Mouse (Mus musculus): ENCODE results near the gene Morn1. TPM values are rescaled to one million over a fixed set of nuclear protein-coding genes. Genes with fewer than 3 reads are reported as not detected.

Gene Morn1
- total RNA-seq, 2 experiments from 2014 or later: not detected

GRCm38 (mm10) chr4:155133658-155134417 lies 47.5 kb downstream of the Morn1 start:
- ATAC-seq (replicated peaks; ENCODE audit: low FRiP score, poor library complexity, severe bottlenecking): no peak

- no peak for ATAC-seq (replicated peaks; ENCODE audit: low FRiP score, poor library complexity, severe bottlenecking)
These were observed 48.4 kb downstream of the Morn1 start for GRCm38 (mm10) chr4:155134686-155135172.

- no peak for ATAC-seq (replicated peaks; ENCODE audit: low FRiP score, poor library complexity, severe bottlenecking)
These were observed 49.7 kb downstream of the Morn1 start for GRCm38 (mm10) chr4:155135909-155136585.

GRCm38 (mm10) chr4:155137891-155138290 lies 51.5 kb downstream of the Morn1 start:
- no peak for ATAC-seq (replicated peaks; ENCODE audit: low FRiP score, poor library complexity, severe bottlenecking)

GRCm38 (mm10) chr4:155138451-155138850 lies 52.1 kb downstream of the Morn1 start:
- ATAC-seq (replicated peaks; ENCODE audit: low FRiP score, poor library complexity, severe bottlenecking): no peak

GRCm38 (mm10) chr4:155139281-155140045 lies 53.1 kb downstream of the Morn1 start:
- ATAC-seq (replicated peaks; ENCODE audit: low FRiP score, poor library complexity, severe bottlenecking): no peak

- no peak for ATAC-seq (replicated peaks; ENCODE audit: low FRiP score, poor library complexity, severe bottlenecking)
These were observed 53.8 kb downstream of the Morn1 start for GRCm38 (mm10) chr4:155140150-155140549.

- ATAC-seq (replicated peaks; ENCODE audit: low FRiP score, poor library complexity, severe bottlenecking): no peak
These were observed 54.5 kb downstream of the Morn1 start for GRCm38 (mm10) chr4:155140795-155141265.

GRCm38 (mm10) chr4:155142836-155143235 lies 56.5 kb downstream of the Morn1 start:
- no peak for ATAC-seq (replicated peaks; ENCODE audit: low FRiP score, poor library complexity, severe bottlenecking)

- ATAC-seq (replicated peaks; ENCODE audit: low FRiP score, poor library complexity, severe bottlenecking): no peak
These were observed 57.0 kb downstream of the Morn1 start for GRCm38 (mm10) chr4:155143411-155143810.

GRCm38 (mm10) chr4:155143871-155144502 lies 57.6 kb downstream of the Morn1 start:
- ATAC-seq (replicated peaks; ENCODE audit: low FRiP score, poor library complexity, severe bottlenecking): no peak

GRCm38 (mm10) chr4:155144548-155145180 lies 58.3 kb downstream of the Morn1 start:
- no peak for ATAC-seq (replicated peaks; ENCODE audit: low FRiP score, poor library complexity, severe bottlenecking)

- no peak for ATAC-seq (replicated peaks; ENCODE audit: low FRiP score, poor library complexity, severe bottlenecking)
These were observed 59.9 kb downstream of the Morn1 start for GRCm38 (mm10) chr4:155146107-155146823.

- ATAC-seq (replicated peaks; ENCODE audit: low FRiP score, poor library complexity, severe bottlenecking): no peak
These were observed 62.1 kb downstream of the Morn1 start for GRCm38 (mm10) chr4:155148453-155148852.

GRCm38 (mm10) chr4:155148910-155149698 lies 62.7 kb downstream of the Morn1 start:
- ATAC-seq (replicated peaks; ENCODE audit: low FRiP score, poor library complexity, severe bottlenecking): no peak

GRCm38 (mm10) chr4:155149941-155150275 lies 63.5 kb downstream of the Morn1 start:
- no peak for ATAC-seq (replicated peaks; ENCODE audit: low FRiP score, poor library complexity, severe bottlenecking)

- no peak for ATAC-seq (replicated peaks; ENCODE audit: low FRiP score, poor library complexity, severe bottlenecking)
These were observed 64.1 kb downstream of the Morn1 start for GRCm38 (mm10) chr4:155150276-155151113.
